Mouse (Mus musculus): Measurements from ENCODE around the gene Grik4. TPM values are rescaled to one million over a fixed set of nuclear protein-coding genes. Genes with fewer than 3 reads are reported as not detected.

The Grik4 gene
- total RNA-seq, 4 experiments from 2014 or later: not detected

GRCm38 (mm10) chr9:42503709-42504108 is 440.6 kb downstream of the Grik4 start:
- no peak for DNase-seq (ENCODE audit: low spot score)

GRCm38 (mm10) chr9:42496296-42496695 is 448.0 kb downstream of the Grik4 start:
- no peak for DNase-seq (ENCODE audit: low spot score)

GRCm38 (mm10) chr9:42491780-42492179 is 452.5 kb downstream of the Grik4 start:
- DNase-seq (ENCODE audit: low spot score): no peak

- no peak for DNase-seq (ENCODE audit: low spot score)
These were observed 453.5 kb downstream of the Grik4 start for GRCm38 (mm10) chr9:42490589-42491382.

- no peak for DNase-seq (ENCODE audit: low spot score)
These were observed 456.2 kb downstream of the Grik4 start for GRCm38 (mm10) chr9:42488071-42488470.

- no peak for DNase-seq (ENCODE audit: low spot score)
These were observed 457.4 kb downstream of the Grik4 start for GRCm38 (mm10) chr9:42486913-42487312.

- DNase-seq (ENCODE audit: low spot score): no peak
These were observed 459.6 kb downstream of the Grik4 start for GRCm38 (mm10) chr9:42484667-42485066.

- no peak for DNase-seq (ENCODE audit: low spot score)
These were observed 461.3 kb downstream of the Grik4 start for GRCm38 (mm10) chr9:42482944-42483343.

GRCm38 (mm10) chr9:42476166-42476565 is 468.1 kb downstream of the Grik4 start:
- no peak for DNase-seq (ENCODE audit: low spot score)

GRCm38 (mm10) chr9:42474244-42474643 is 470.0 kb downstream of the Grik4 start:
- no peak for DNase-seq (ENCODE audit: low spot score)

- DNase-seq (ENCODE audit: low spot score): peak; percentile 86
These were observed 472.2 kb downstream of the Grik4 start for GRCm38 (mm10) chr9:42471921-42472747.

GRCm38 (mm10) chr9:42471214-42471613 is 473.1 kb downstream of the Grik4 start:
- DNase-seq (ENCODE audit: low spot score): peak; percentile 67

- no peak for DNase-seq (ENCODE audit: low spot score)
These were observed 475.0 kb downstream of the Grik4 start for GRCm38 (mm10) chr9:42469323-42469722.

GRCm38 (mm10) chr9:42468360-42468759 is 475.9 kb downstream of the Grik4 start:
- DNase-seq (ENCODE audit: low spot score): no peak

Small RNA genes within 50 kb of the gene (microRNA-seq; reads per million reads assigned to microRNA genes)
- not detected for gene Gm27509

Other genes with a start within 250 kb of the Grik4 start
- 100 to 1,000 TPM; 132 to 160 (median 141) TPM for gene Arhgef12, start 162.7 kb upstream of the Grik4 start, total RNA-seq (2022)
- 1 to 10 TPM; 3.9 to 7.5 (median 6.6) TPM for gene Tmem136, start 172.1 kb upstream of the Grik4 start, total RNA-seq (2022)

All from heart, adult 8-10 months (tissue).